Mouse (Mus musculus): ENCODE data around the gene Larp1. TPM values are rescaled to one million over a fixed set of nuclear protein-coding genes. Genes with fewer than 3 reads are reported as not detected.
"Not testable (repeated sequence)": the region's sequence is repeated elsewhere in the genome, so short reads cannot be mapped to it uniquely, and the experiment has no call there.

Gene Larp1
- polyA plus RNA-seq, 1 experiment from 2014 or later: 16.7 TPM

- no peaks in the 10 kb centered on the region for H3K36me3 ChIP-seq (ENCODE audit: control insufficient read depth, insufficient read depth, low read length)
- H3K4me3 ChIP-seq (ENCODE audit: low read length): peak overlapping the region; percentile 46
- H3K9me3 ChIP-seq (ENCODE audit: control insufficient read depth, low read length): no peaks in the 10 kb centered on the region
- 0 out of 2 replicates have a peak, but pooled peaks have one; percentile 11 for ATAC-seq
- WGBS: 56% methylated on average over 20 of the region's 20 CpGs
- peak overlapping the region; percentile 90 for H3K4me2 ChIP-seq (ENCODE audit: low read depth, low read length)
- H3K27me3 ChIP-seq (replicated peaks; ENCODE audit: control insufficient read depth, insufficient read depth, low read length): no peaks in the 10 kb centered on the region
- no peak overlapping the region for H3K9ac ChIP-seq (ENCODE audit: low read depth, low read length)
- peaks cover 6% of the 10 kb centered on the region; the same call in 1 of the 2 replicates for H3K4me1 ChIP-seq (ENCODE audit: control insufficient read depth, insufficient read depth, low read length)
- H3K27ac ChIP-seq (ENCODE audit: low read length): no peak overlapping the region
Observed at GRCm38 (mm10) chr11:58096821-58097620, 88.2 kb downstream of the Larp1 start.

GRCm38 (mm10) chr11:58097621-58098365, 88.9 kb downstream of the Larp1 start:
- H3K4me3 ChIP-seq (ENCODE audit: low read length): peak overlapping the region; percentile 46
- H3K9me3 ChIP-seq (ENCODE audit: control insufficient read depth, low read length): no peaks in the 10 kb centered on the region
- H3K36me3 ChIP-seq (ENCODE audit: control insufficient read depth, insufficient read depth, low read length): no peaks in the 10 kb centered on the region
- H3K4me1 ChIP-seq (ENCODE audit: control insufficient read depth, insufficient read depth, low read length): peaks cover 6% of the 10 kb centered on the region; the same call in 1 of the 2 replicates
- H3K4me2 ChIP-seq (ENCODE audit: low read depth, low read length): peak overlapping the region; percentile 90
- 4% methylated on average over 28 of the region's 38 CpGs for WGBS
- H3K27ac ChIP-seq (ENCODE audit: low read length): no peak overlapping the region
- no peaks in the 10 kb centered on the region for H3K27me3 ChIP-seq (replicated peaks; ENCODE audit: control insufficient read depth, insufficient read depth, low read length)
- H3K9ac ChIP-seq (ENCODE audit: low read depth, low read length): peak overlapping the region; percentile 70
- ATAC-seq: peak; percentile 44

GRCm38 (mm10) chr11:58098366-58098720, 89.5 kb downstream of the Larp1 start:
- WGBS: 75% methylated on average over 5 of the region's 5 CpGs

GRCm38 (mm10) chr11:58100006-58100405, 91.1 kb downstream of the Larp1 start:
- 83% methylated on average over 2 of the region's 2 CpGs for WGBS
- Histone ChIP-seq H3K27me3 (replicated peaks; ENCODE audit: control insufficient read depth, insufficient read depth, low read length) (no peaks in the 10 kb centered on the region), H3K27ac (ENCODE audit: low read length) (no peak overlapping the region), H3K4me1 (ENCODE audit: control insufficient read depth, insufficient read depth, low read length) (peaks cover 14% of the 10 kb centered on the region), H3K9me3 (ENCODE audit: control insufficient read depth, low read length) (no peaks in the 10 kb centered on the region), H3K9ac (ENCODE audit: low read depth, low read length) (no peak overlapping the region), H3K4me2 (ENCODE audit: low read depth, low read length) (no peak overlapping the region), H3K4me3 (ENCODE audit: low read length) (no peak overlapping the region), H3K36me3 (ENCODE audit: control insufficient read depth, insufficient read depth, low read length) (no peaks in the 10 kb centered on the region)
- ATAC-seq: no peak

More at GRCm38 (mm10) chr11:58098366-58098720, 89.5 kb downstream of the Larp1 start:
- H3K27me3 ChIP-seq (replicated peaks; ENCODE audit: control insufficient read depth, insufficient read depth, low read length); H3K9ac ChIP-seq (ENCODE audit: low read depth, low read length); H3K9me3 ChIP-seq (ENCODE audit: control insufficient read depth, low read length); H3K4me3 ChIP-seq (ENCODE audit: low read length); H3K27ac ChIP-seq (ENCODE audit: low read length); ATAC-seq; H3K4me2 ChIP-seq (ENCODE audit: low read depth, low read length); H3K36me3 ChIP-seq (ENCODE audit: control insufficient read depth, insufficient read depth, low read length): not testable (repeated sequence)
- H3K4me1 ChIP-seq (ENCODE audit: control insufficient read depth, insufficient read depth, low read length): peaks cover 11% of the 10 kb centered on the region

GRCm38 (mm10) chr11:58101194-58101720, 92.4 kb downstream of the Larp1 start:
- H3K27me3 ChIP-seq (replicated peaks; ENCODE audit: control insufficient read depth, insufficient read depth, low read length): no peaks in the 10 kb centered on the region
- ATAC-seq: no peak
- no peak overlapping the region for H3K4me2 ChIP-seq (ENCODE audit: low read depth, low read length)
- 85% methylated on average over 4 of the region's 4 CpGs for WGBS
- H3K4me3 ChIP-seq (ENCODE audit: low read length): no peak overlapping the region
- no peaks in the 10 kb centered on the region for H3K36me3 ChIP-seq (ENCODE audit: control insufficient read depth, insufficient read depth, low read length)
- peaks cover 18% of the 10 kb centered on the region for H3K4me1 ChIP-seq (ENCODE audit: control insufficient read depth, insufficient read depth, low read length)
- no peak overlapping the region for H3K27ac ChIP-seq (ENCODE audit: low read length)
- H3K9ac ChIP-seq (ENCODE audit: low read depth, low read length): no peak overlapping the region
- no peaks in the 10 kb centered on the region for H3K9me3 ChIP-seq (ENCODE audit: control insufficient read depth, low read length)

- no peak for ATAC-seq
- H3K4me3 ChIP-seq (ENCODE audit: low read length): no peak overlapping the region
- no peaks in the 10 kb centered on the region for H3K27me3 ChIP-seq (replicated peaks; ENCODE audit: control insufficient read depth, insufficient read depth, low read length)
- 68% methylated on average over 3 of the region's 3 CpGs for WGBS
- no peaks in the 10 kb centered on the region for H3K36me3 ChIP-seq (ENCODE audit: control insufficient read depth, insufficient read depth, low read length)
- no peak overlapping the region for H3K27ac ChIP-seq (ENCODE audit: low read length)
- H3K9me3 ChIP-seq (ENCODE audit: control insufficient read depth, low read length): no peaks in the 10 kb centered on the region
- H3K4me2 ChIP-seq (ENCODE audit: low read depth, low read length): no peak overlapping the region
- peaks cover 15% of the 10 kb centered on the region for H3K4me1 ChIP-seq (ENCODE audit: control insufficient read depth, insufficient read depth, low read length)
- H3K9ac ChIP-seq (ENCODE audit: low read depth, low read length): no peak overlapping the region
Observed at GRCm38 (mm10) chr11:58102146-58102545, 93.3 kb downstream of the Larp1 start.

GRCm38 (mm10) chr11:58102581-58103343, 93.9 kb downstream of the Larp1 start:
- no peak for ATAC-seq
- 85% methylated on average over 9 of the region's 9 CpGs for WGBS

GRCm38 (mm10) chr11:58103344-58103653, 94.4 kb downstream of the Larp1 start:
- Histone ChIP-seq H3K4me1 (ENCODE audit: control insufficient read depth, insufficient read depth, low read length) (peaks cover 13% of the 10 kb centered on the region), H3K36me3 (ENCODE audit: control insufficient read depth, insufficient read depth, low read length) (no peaks in the 10 kb centered on the region), H3K4me3 (ENCODE audit: low read length) (peak overlapping the region; percentile 97), H3K4me2 (ENCODE audit: low read depth, low read length) (peak overlapping the region; percentile 54), H3K27ac (ENCODE audit: low read length) (peak overlapping the region; percentile 76), H3K9me3 (ENCODE audit: control insufficient read depth, low read length) (no peaks in the 10 kb centered on the region), H3K9ac (ENCODE audit: low read depth, low read length) (peak overlapping the region; percentile 66), H3K27me3 (replicated peaks; ENCODE audit: control insufficient read depth, insufficient read depth, low read length) (no peaks in the 10 kb centered on the region)
- WGBS: 58% methylated on average over 13 of the region's 13 CpGs
- ATAC-seq: peak; percentile 38

More at GRCm38 (mm10) chr11:58102581-58103343, 93.9 kb downstream of the Larp1 start:
- H3K36me3 ChIP-seq (ENCODE audit: control insufficient read depth, insufficient read depth, low read length): no peaks in the 10 kb centered on the region
- H3K27ac ChIP-seq (ENCODE audit: low read length): no peak overlapping the region
- H3K9me3 ChIP-seq (ENCODE audit: control insufficient read depth, low read length): no peaks in the 10 kb centered on the region
- H3K27me3 ChIP-seq (replicated peaks; ENCODE audit: control insufficient read depth, insufficient read depth, low read length): no peaks in the 10 kb centered on the region
- peak overlapping the region; percentile 54; the same call in 1 of the 2 replicates for H3K4me2 ChIP-seq (ENCODE audit: low read depth, low read length)
- peak overlapping the region; percentile 97; the same call in 1 of the 2 replicates for H3K4me3 ChIP-seq (ENCODE audit: low read length)
- H3K9ac ChIP-seq (ENCODE audit: low read depth, low read length): peak overlapping the region; percentile 66
- H3K4me1 ChIP-seq (ENCODE audit: control insufficient read depth, insufficient read depth, low read length): peaks cover 13% of the 10 kb centered on the region
